Mouse (Mus musculus) spleen, adult 2 months (tissue): ENCODE results near the gene Tdp1.

ENCODE experiments used
- CTCF ChIP-seq: fragments of 200-500 bp; IDR thresholded peaks from 2 replicates; pipeline ENCODE4 v1.5.1; 2011; ENCODE audit warnings: mild to moderate bottlenecking, inconsistent platforms; ENCODE audit not compliant: insufficient read depth, insufficient read length, insufficient replicate concordance; ENCODE audit errors: extremely low read depth
- POLR2A ChIP-seq: fragments of 200-500 bp; IDR thresholded peaks from 2 replicates; pipeline ENCODE4 v1.6.1; 2011; ENCODE audit warnings: low read depth, low read length, inconsistent platforms

GRCm38 (mm10) chr12:99966116-99966770 is 81.9 kb downstream of the Tdp1 start:
- no peak for TF ChIP-seq CTCF
- no peak for TF ChIP-seq POLR2A
